Mouse (Mus musculus): ENCODE data around the gene Myl9. TPM values are rescaled to one million over a fixed set of nuclear protein-coding genes. Genes with fewer than 3 reads are reported as not detected.

Gene Myl9
- polyA plus RNA-seq (2012; rRNA removed) = 391 and 410 TPM in 2 replicates

GRCm38 (mm10) chr2:156774738-156775454, at the start of gene Myl9:
Gene Myl9, plus strand, starts transcription at chr2:156775420.
- Histone ChIP-seq H3K4me1 (ENCODE audit: control insufficient read depth, insufficient read depth, insufficient read length, low read length) (no peaks in the 10 kb centered on the region), H3K27ac (ENCODE audit: insufficient read depth, low read depth, low read length) (peak within 1 kb of the TSS; percentile 75), H3K4me3 (ENCODE audit: low read depth, low read length) (peak within 1 kb of the TSS; percentile 54), H3K27me3 (ENCODE audit: control insufficient read depth, insufficient read depth, low read length) (no peaks in the 10 kb centered on the region), H3K36me3 (ENCODE audit: control insufficient read depth, insufficient read depth, low read length) (no peaks in the 10 kb centered on the region)
- no peak for TF ChIP-seq POLR2A (IDR thresholded peaks at IDR 0.05; ENCODE audit: low read depth, low read length)
- WGBS = 30% methylated on average over 28 of the region's 28 CpGs

- Histone ChIP-seq H3K4me3 (ENCODE audit: low read depth, low read length) (no peak overlapping the region), H3K36me3 (ENCODE audit: control insufficient read depth, insufficient read depth, low read length) (no peaks in the 10 kb centered on the region), H3K27me3 (ENCODE audit: control insufficient read depth, insufficient read depth, low read length) (no peaks in the 10 kb centered on the region), H3K27ac (ENCODE audit: insufficient read depth, low read depth, low read length) (peak overlapping the region; percentile 30), H3K4me1 (ENCODE audit: control insufficient read depth, insufficient read depth, insufficient read length, low read length) (peaks cover 34% of the 10 kb centered on the region)
- no peak for TF ChIP-seq CTCF (IDR thresholded peaks at IDR 0.05; ENCODE audit: extremely low read depth, insufficient read length, insufficient replicate concordance, low read depth, low read length)
- 14% methylated on average over 7 of the region's 7 CpGs for WGBS
These were observed 48.9 kb upstream of the Myl9 start for GRCm38 (mm10) chr2:156726344-156726743.

GRCm38 (mm10) chr2:156726878-156727277, 48.3 kb upstream of the Myl9 start:
- H3K4me3 ChIP-seq (ENCODE audit: low read depth, low read length) = no peak overlapping the region
- peaks cover 39% of the 10 kb centered on the region for H3K4me1 ChIP-seq (ENCODE audit: control insufficient read depth, insufficient read depth, insufficient read length, low read length)
- no peaks in the 10 kb centered on the region for H3K36me3 ChIP-seq (ENCODE audit: control insufficient read depth, insufficient read depth, low read length)
- TF ChIP-seq CTCF (IDR thresholded peaks at IDR 0.05; ENCODE audit: extremely low read depth, insufficient read length, insufficient replicate concordance, low read depth, low read length) (no peak), POLR2A (IDR thresholded peaks at IDR 0.05; ENCODE audit: low read depth, low read length) (no peak)
- no peaks in the 10 kb centered on the region for H3K27me3 ChIP-seq (ENCODE audit: control insufficient read depth, insufficient read depth, low read length)
- WGBS = 12% methylated on average over 3 of the region's 3 CpGs
- H3K27ac ChIP-seq (ENCODE audit: insufficient read depth, low read depth, low read length) = peak overlapping the region; percentile 30

GRCm38 (mm10) chr2:156729537-156730469, 45.4 kb upstream of the Myl9 start:
- Histone ChIP-seq H3K4me3 (ENCODE audit: low read depth, low read length) (peak overlapping the region; percentile 67), H3K4me1 (ENCODE audit: control insufficient read depth, insufficient read depth, insufficient read length, low read length) (peaks cover 38% of the 10 kb centered on the region), H3K27ac (ENCODE audit: insufficient read depth, low read depth, low read length) (peak overlapping the region; percentile 79), H3K36me3 (ENCODE audit: control insufficient read depth, insufficient read depth, low read length) (no peaks in the 10 kb centered on the region), H3K27me3 (ENCODE audit: control insufficient read depth, insufficient read depth, low read length) (no peaks in the 10 kb centered on the region)
- TF ChIP-seq POLR2A (IDR thresholded peaks at IDR 0.05; ENCODE audit: low read depth, low read length) = 0 out of 2 replicates have a peak, but pooled peaks have one; percentile 25
- TF ChIP-seq CTCF (IDR thresholded peaks at IDR 0.05; ENCODE audit: extremely low read depth, insufficient read length, insufficient replicate concordance, low read depth, low read length) = no peak
- 9% methylated on average over 9 of the region's 10 CpGs for WGBS

GRCm38 (mm10) chr2:156730501-156730921, 44.7 kb upstream of the Myl9 start:
- H3K4me3 ChIP-seq (ENCODE audit: low read depth, low read length) = peak overlapping the region; percentile 67
- peaks cover 38% of the 10 kb centered on the region for H3K4me1 ChIP-seq (ENCODE audit: control insufficient read depth, insufficient read depth, insufficient read length, low read length)
- whole genome bisulfite sequencing = 12% methylated on average over 12 of the region's 12 CpGs
- no peak for TF ChIP-seq POLR2A (IDR thresholded peaks at IDR 0.05; ENCODE audit: low read depth, low read length)
- TF ChIP-seq CTCF (IDR thresholded peaks at IDR 0.05; ENCODE audit: extremely low read depth, insufficient read length, insufficient replicate concordance, low read depth, low read length) = no peak
- no peaks in the 10 kb centered on the region for H3K36me3 ChIP-seq (ENCODE audit: control insufficient read depth, insufficient read depth, low read length)
- H3K27ac ChIP-seq (ENCODE audit: insufficient read depth, low read depth, low read length) = peak overlapping the region; percentile 79
- H3K27me3 ChIP-seq (ENCODE audit: control insufficient read depth, insufficient read depth, low read length) = no peaks in the 10 kb centered on the region

- H3K27me3 ChIP-seq (ENCODE audit: control insufficient read depth, insufficient read depth, low read length) = no peaks in the 10 kb centered on the region
- TF ChIP-seq POLR2A (IDR thresholded peaks at IDR 0.05; ENCODE audit: low read depth, low read length) = no peak
- TF ChIP-seq CTCF (IDR thresholded peaks at IDR 0.05; ENCODE audit: extremely low read depth, insufficient read length, insufficient replicate concordance, low read depth, low read length) = no peak
- peaks cover 27% of the 10 kb centered on the region for H3K4me1 ChIP-seq (ENCODE audit: control insufficient read depth, insufficient read depth, insufficient read length, low read length)
- H3K27ac ChIP-seq (ENCODE audit: insufficient read depth, low read depth, low read length) = peak overlapping the region; percentile 35
- H3K4me3 ChIP-seq (ENCODE audit: low read depth, low read length) = no peak overlapping the region
- H3K36me3 ChIP-seq (ENCODE audit: control insufficient read depth, insufficient read depth, low read length) = no peaks in the 10 kb centered on the region
These were observed 43.6 kb upstream of the Myl9 start for GRCm38 (mm10) chr2:156731592-156731991.

- Histone ChIP-seq H3K27ac (ENCODE audit: insufficient read depth, low read depth, low read length) (peak overlapping the region; percentile 35), H3K4me3 (ENCODE audit: low read depth, low read length) (no peak overlapping the region), H3K36me3 (ENCODE audit: control insufficient read depth, insufficient read depth, low read length) (no peaks in the 10 kb centered on the region), H3K27me3 (ENCODE audit: control insufficient read depth, insufficient read depth, low read length) (no peaks in the 10 kb centered on the region), H3K4me1 (ENCODE audit: control insufficient read depth, insufficient read depth, insufficient read length, low read length) (peaks cover 27% of the 10 kb centered on the region)
- 19% methylated on average over 6 of the region's 6 CpGs for WGBS
- TF ChIP-seq POLR2A (IDR thresholded peaks at IDR 0.05; ENCODE audit: low read depth, low read length) (no peak), CTCF (IDR thresholded peaks at IDR 0.05; ENCODE audit: extremely low read depth, insufficient read length, insufficient replicate concordance, low read depth, low read length) (no peak)
These were observed 43.1 kb upstream of the Myl9 start for GRCm38 (mm10) chr2:156732109-156732508.

All from small intestine, adult 2 months (tissue).